Mouse (Mus musculus): ENCODE measurements around the gene Fdxr. TPM values are rescaled to one million over a fixed set of nuclear protein-coding genes. Genes with fewer than 3 reads are reported as not detected.

Fdxr gene
- polyA plus RNA-seq, 1 experiment from 2014 or later: 25.7 TPM

- H3K9me3 ChIP-seq (ENCODE audit: control insufficient read depth, low read length): no peaks in the 10 kb centered on the region
- DNase-seq (ENCODE audit: low spot score) (no peak), ATAC-seq (replicated peaks; ENCODE audit: low FRiP score) (no peak)
- H3K4me2 ChIP-seq: no peak overlapping the region
- peaks cover 41% of the 10 kb centered on the region for H3K27me3 ChIP-seq (replicated peaks; ENCODE audit: control insufficient read depth, insufficient read depth, low read length)
- no peak overlapping the region for H3K4me3 ChIP-seq (ENCODE audit: low read depth, low read length)
- no peak overlapping the region for H3K27ac ChIP-seq (ENCODE audit: low read depth, low read length)
- 87% methylated on average over 27 of the region's 27 CpGs for WGBS
- H3K36me3 ChIP-seq (ENCODE audit: control insufficient read depth, insufficient read depth, low read length): no peaks in the 10 kb centered on the region; the same call in 1 of the 2 replicates
- H3K9ac ChIP-seq (ENCODE audit: low read depth, low read length): no peak overlapping the region
- H3K4me1 ChIP-seq (replicated peaks; ENCODE audit: control insufficient read depth, insufficient read depth, low read length): peaks cover 14% of the 10 kb centered on the region; the same call in 1 of the 2 replicates
Measured at GRCm38 (mm10) chr11:115269330-115270066, 7.4 kb downstream of the Fdxr start.

GRCm38 (mm10) chr11:115267958-115268357 is 8.9 kb downstream of the Fdxr start:
- 73% methylated on average over 11 of the region's 11 CpGs for WGBS
- Histone ChIP-seq H3K4me3 (ENCODE audit: low read depth, low read length) (no peak overlapping the region), H3K9me3 (ENCODE audit: control insufficient read depth, low read length) (no peaks in the 10 kb centered on the region), H3K27ac (ENCODE audit: low read depth, low read length) (no peak overlapping the region), H3K27me3 (replicated peaks; ENCODE audit: control insufficient read depth, insufficient read depth, low read length) (peaks cover 53% of the 10 kb centered on the region), H3K9ac (ENCODE audit: low read depth, low read length) (no peak overlapping the region), H3K4me1 (replicated peaks; ENCODE audit: control insufficient read depth, insufficient read depth, low read length) (peaks cover 7% of the 10 kb centered on the region; the same call in 1 of the 2 replicates), H3K36me3 (ENCODE audit: control insufficient read depth, insufficient read depth, low read length) (no peaks in the 10 kb centered on the region; the same call in 1 of the 2 replicates), H3K4me2 (no peak overlapping the region)
- no peak for ATAC-seq (replicated peaks; ENCODE audit: low FRiP score)
- DNase-seq (ENCODE audit: low spot score): no peak

- H3K9ac ChIP-seq (ENCODE audit: low read depth, low read length): 0 out of 2 replicates have a peak within 1 kb of the TSS, but pooled peaks have one; percentile 26
- H3K4me2 ChIP-seq: peak within 1 kb of the TSS; percentile 63
- ATAC-seq (replicated peaks; ENCODE audit: low FRiP score): no peak
- no peak within 1 kb of the TSS for H3K27ac ChIP-seq (ENCODE audit: low read depth, low read length)
- H3K27me3 ChIP-seq (replicated peaks; ENCODE audit: control insufficient read depth, insufficient read depth, low read length): peaks cover 60% of the 10 kb centered on the region
- H3K9me3 ChIP-seq (ENCODE audit: control insufficient read depth, low read length): no peaks in the 10 kb centered on the region
- WGBS: 7% methylated on average over 46 of the region's 50 CpGs
- H3K36me3 ChIP-seq (ENCODE audit: control insufficient read depth, insufficient read depth, low read length): no peaks in the 10 kb centered on the region; the same call in 1 of the 2 replicates
- H3K4me3 ChIP-seq (ENCODE audit: low read depth, low read length): peak within 1 kb of the TSS; percentile 43
- H3K4me1 ChIP-seq (replicated peaks; ENCODE audit: control insufficient read depth, insufficient read depth, low read length): peaks cover 7% of the 10 kb centered on the region; the same call in 1 of the 2 replicates
- no peak for DNase-seq (ENCODE audit: low spot score)
Measured at GRCm38 (mm10) chr11:115267061-115267883, 9.6 kb downstream of the Fdxr start, which contains the start of gene Grin2c. TSS of gene Grin2c (minus strand) at chr11:115267243.

DNA sequence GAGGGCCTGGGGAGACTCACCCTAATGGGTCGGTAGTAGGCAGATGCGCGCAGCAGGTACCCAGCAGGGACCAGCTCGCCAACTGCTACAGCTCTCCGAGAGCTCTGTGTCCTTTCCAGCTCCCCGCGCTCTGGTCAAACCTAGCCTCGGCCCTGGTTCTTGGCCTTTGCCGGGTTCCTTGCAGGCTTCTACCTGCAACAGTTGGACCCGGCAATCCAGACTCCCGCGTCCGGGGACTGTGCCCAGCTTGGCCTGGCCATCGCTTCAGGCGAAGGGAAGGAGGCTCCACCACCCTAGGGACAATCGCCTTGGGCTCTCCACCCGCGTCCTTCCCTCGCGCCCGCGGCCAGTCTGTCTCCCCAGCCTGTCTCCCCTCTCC is 10.5 kb downstream of the Fdxr start:
- DNase-seq (ENCODE audit: low spot score) (no peak), ATAC-seq (replicated peaks; ENCODE audit: low FRiP score) (no peak)
- Histone ChIP-seq H3K27me3 (replicated peaks; ENCODE audit: control insufficient read depth, insufficient read depth, low read length) (peaks cover 69% of the 10 kb centered on the region), H3K4me1 (replicated peaks; ENCODE audit: control insufficient read depth, insufficient read depth, low read length) (peaks cover 7% of the 10 kb centered on the region; the same call in 1 of the 2 replicates), H3K9ac (ENCODE audit: low read depth, low read length) (no peak overlapping the region), H3K27ac (ENCODE audit: low read depth, low read length) (no peak overlapping the region), H3K4me3 (ENCODE audit: low read depth, low read length) (peak overlapping the region; percentile 43), H3K4me2 (peak overlapping the region; percentile 63), H3K9me3 (ENCODE audit: control insufficient read depth, low read length) (no peaks in the 10 kb centered on the region), H3K36me3 (ENCODE audit: control insufficient read depth, insufficient read depth, low read length) (no peaks in the 10 kb centered on the region; the same call in 1 of the 2 replicates)
- WGBS: 2% methylated on average over 21 of the region's 22 CpGs

DNA sequence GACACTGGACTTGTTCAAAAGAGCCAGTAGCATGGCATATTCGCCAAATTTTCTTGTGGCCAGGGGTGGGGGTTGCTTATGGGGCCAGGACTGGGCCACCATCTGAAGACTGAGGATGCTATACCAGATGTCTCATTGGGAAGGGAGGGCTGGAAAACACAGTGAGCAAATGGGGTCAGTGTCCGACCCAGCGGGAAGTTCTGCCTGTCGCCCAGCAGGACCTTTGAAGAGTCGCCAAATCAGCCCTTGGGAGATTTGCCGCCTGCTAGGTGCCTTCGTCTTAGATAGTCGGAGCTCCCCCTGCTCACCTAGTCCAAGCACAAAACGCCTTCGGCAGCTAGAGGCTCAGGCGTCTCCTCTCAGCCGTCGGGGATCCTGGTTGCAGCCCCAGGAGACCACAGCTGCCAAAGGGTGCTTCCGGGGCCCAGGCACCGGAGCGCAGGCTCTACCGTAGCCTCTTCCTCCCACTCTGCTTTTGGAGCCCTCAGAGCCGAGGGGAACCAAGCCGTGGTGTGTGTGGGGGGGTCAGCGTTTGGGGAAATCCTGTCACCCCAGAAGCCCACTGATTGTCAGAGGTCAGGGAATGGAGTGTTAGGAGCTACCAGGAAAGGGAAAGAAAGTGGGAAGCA is 11.0 kb downstream of the Fdxr start:
- Histone ChIP-seq H3K9ac (ENCODE audit: low read depth, low read length) (no peak overlapping the region), H3K27me3 (replicated peaks; ENCODE audit: control insufficient read depth, insufficient read depth, low read length) (peaks cover 73% of the 10 kb centered on the region), H3K4me2 (peak overlapping the region; percentile 63), H3K27ac (ENCODE audit: low read depth, low read length) (no peak overlapping the region), H3K9me3 (ENCODE audit: control insufficient read depth, low read length) (no peaks in the 10 kb centered on the region), H3K4me1 (replicated peaks; ENCODE audit: control insufficient read depth, insufficient read depth, low read length) (peaks cover 7% of the 10 kb centered on the region; the same call in 1 of the 2 replicates), H3K36me3 (ENCODE audit: control insufficient read depth, insufficient read depth, low read length) (no peaks in the 10 kb centered on the region; the same call in 1 of the 2 replicates), H3K4me3 (ENCODE audit: low read depth, low read length) (peak overlapping the region; percentile 43)
- no peak for DNase-seq (ENCODE audit: low spot score)
- WGBS: 7% methylated on average over 20 of the region's 20 CpGs
- ATAC-seq (replicated peaks; ENCODE audit: low FRiP score): no peak

- Histone ChIP-seq H3K36me3 (ENCODE audit: control insufficient read depth, insufficient read depth, low read length) (no peaks in the 10 kb centered on the region; the same call in 1 of the 2 replicates), H3K9ac (ENCODE audit: low read depth, low read length) (no peak overlapping the region), H3K27ac (ENCODE audit: low read depth, low read length) (no peak overlapping the region), H3K4me2 (peak overlapping the region; percentile 46), H3K27me3 (replicated peaks; ENCODE audit: control insufficient read depth, insufficient read depth, low read length) (peaks cover 81% of the 10 kb centered on the region), H3K4me1 (replicated peaks; ENCODE audit: control insufficient read depth, insufficient read depth, low read length) (peaks cover 4% of the 10 kb centered on the region; the same call in 1 of the 2 replicates), H3K4me3 (ENCODE audit: low read depth, low read length) (peak overlapping the region; percentile 2; the same call in 1 of the 2 replicates), H3K9me3 (ENCODE audit: control insufficient read depth, low read length) (no peaks in the 10 kb centered on the region)
- WGBS: 8% methylated on average over 39 of the region's 39 CpGs
- ATAC-seq (replicated peaks; ENCODE audit: low FRiP score) (no peak), DNase-seq (ENCODE audit: low spot score) (no peak)
Measured at GRCm38 (mm10) chr11:115264862-115265668, 11.8 kb downstream of the Fdxr start.

DNA sequence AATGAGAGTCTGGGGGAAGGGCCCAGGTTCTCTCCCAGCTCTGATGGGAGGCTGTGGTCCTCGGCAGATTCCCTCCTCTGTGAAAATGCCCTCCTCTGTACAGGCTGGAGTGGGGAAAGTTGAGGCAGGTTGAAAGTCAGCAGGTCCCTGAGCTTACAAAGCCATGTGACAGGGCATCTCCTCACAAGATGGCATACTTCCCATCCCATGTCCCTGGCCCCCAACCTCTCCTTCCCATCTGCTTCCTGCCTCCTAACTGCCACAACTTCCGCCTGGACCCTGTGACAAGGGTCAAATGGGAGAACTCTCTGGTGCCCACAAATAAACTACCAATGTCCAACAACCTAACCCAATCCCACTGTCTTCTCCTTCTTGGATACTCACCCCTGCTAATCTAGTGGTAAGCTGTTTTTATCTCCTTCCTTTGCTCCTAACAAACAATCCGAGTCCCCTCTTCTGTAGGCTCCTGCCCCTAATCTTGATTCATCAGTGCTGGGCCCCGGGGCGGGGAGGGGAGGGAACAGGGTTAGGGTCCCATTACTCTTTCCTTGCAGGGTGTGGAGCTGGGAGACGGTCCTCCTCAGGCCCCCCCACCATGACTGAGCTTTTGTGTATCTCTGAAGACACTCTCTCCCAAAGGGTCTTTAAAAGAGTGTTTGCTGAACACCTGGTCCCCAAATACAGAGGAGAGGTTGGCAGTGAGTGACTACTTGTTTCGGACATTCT is 12.6 kb downstream of the Fdxr start:
- H3K4me3 ChIP-seq (ENCODE audit: low read depth, low read length): no peak overlapping the region
- H3K27me3 ChIP-seq (replicated peaks; ENCODE audit: control insufficient read depth, insufficient read depth, low read length): peaks cover 89% of the 10 kb centered on the region
- no peak overlapping the region for H3K27ac ChIP-seq (ENCODE audit: low read depth, low read length)
- H3K9ac ChIP-seq (ENCODE audit: low read depth, low read length): no peak overlapping the region
- WGBS: 47% methylated on average over 7 of the region's 7 CpGs
- DNase-seq (ENCODE audit: low spot score) (no peak), ATAC-seq (replicated peaks; ENCODE audit: low FRiP score) (no peak)
- H3K36me3 ChIP-seq (ENCODE audit: control insufficient read depth, insufficient read depth, low read length): no peaks in the 10 kb centered on the region; the same call in 1 of the 2 replicates
- no peaks in the 10 kb centered on the region for H3K9me3 ChIP-seq (ENCODE audit: control insufficient read depth, low read length)
- H3K4me2 ChIP-seq: no peak overlapping the region
- peaks cover 4% of the 10 kb centered on the region; the same call in 1 of the 2 replicates for H3K4me1 ChIP-seq (replicated peaks; ENCODE audit: control insufficient read depth, insufficient read depth, low read length)

Measured in liver, embryonic 11.5 days (tissue).